In the genomic region with DNA sequence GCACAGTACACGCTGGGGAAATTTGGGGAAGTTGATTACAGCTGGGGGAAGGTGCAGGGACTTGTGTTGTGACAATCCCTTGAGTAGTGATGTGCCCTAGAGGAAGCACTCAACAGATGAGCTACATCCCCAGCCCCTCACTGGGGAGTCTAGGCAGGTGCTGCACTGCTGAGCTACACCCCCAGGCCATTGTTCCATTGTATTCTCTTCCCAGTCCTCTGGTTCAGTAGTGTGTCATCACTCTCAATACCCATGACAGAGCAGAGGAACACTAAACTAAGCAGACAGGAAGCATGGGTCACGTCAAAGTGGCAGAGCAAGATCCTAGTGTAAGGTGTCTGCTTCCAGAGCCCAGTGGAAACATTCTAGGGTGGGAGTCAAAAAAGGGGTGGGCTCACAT, we compare ENCODE assay signal across 23 mouse cellular contexts. TPM values are rescaled to one million over a fixed set of nuclear protein-coding genes. Genes with fewer than 3 reads are reported as not detected.
DNase-seq lines count a peak whose midpoint lies in the region; ATAC-seq and TF ChIP-seq lines count a peak whose summit lies in the region.
"Had no signal": no experiment of that assay in that cellular context is flagged by ENCODE, and none has a peak within 500 bp of the region (broad histone marks: within the 10 kb centered on the region; RNA-seq: fewer than 3 reads in every experiment).

No protein-coding gene starts in this region.

- no peak overlapping the region for H3K27ac ChIP-seq in embryonic facial prominence, embryonic 15.5 days (replicated peaks)
- H3K27ac ChIP-seq: forebrain, embryonic 12.5 days; hindbrain, embryonic 15.5 days; macrophage; neural tube, embryonic 15.5 days had no signal

- H3K27me3 ChIP-seq in G1E (ENCODE audit: insufficient read depth, low read length): 0 out of 2 replicates have a peak, but pooled peaks cover 2% of the 10 kb centered on the region
- no peaks in the 10 kb centered on the region for H3K27me3 ChIP-seq in embryonic facial prominence, embryonic 15.5 days
- H3K27me3 ChIP-seq in splenic B cell, adult 2 months (ENCODE audit: control insufficient read depth, insufficient read depth, low read length, poor library complexity, severe bottlenecking): no peaks in the 10 kb centered on the region
- H3K27me3 ChIP-seq: hindbrain, embryonic 15.5 days; neural tube, embryonic 15.5 days; Patski had no signal

- TF ChIP-seq CTCF in G1E (IDR thresholded peaks at IDR 0.05; ENCODE audit: low read depth, low read length): no peak

- DNase-seq in retina, postnatal 1 day: peak; percentile 61
- DNase-seq in retina, embryonic 14.5 days (ENCODE audit: low spot score): no peak
- DNase-seq in G1E (ENCODE audit: low spot score) (no peak), MN1 (ENCODE audit: low spot score) (no peak)
- peak; percentile 17 for DNase-seq in splenic B cell, adult 2 months (ENCODE audit: low read depth, low spot score)
- no peak for DNase-seq in cerebellum, postnatal 36 days
- DNase-seq: adrenal gland, postnatal 36 days; cerebellum, adult 9-10 months; gastrocnemius, postnatal 36 days; heart, postnatal 4 days; kidney, adult 8-10 months; kidney, postnatal 10 days; liver, postnatal 0 days; thymus, postnatal 25 days had no signal

- ATAC-seq in G1E (ENCODE audit: extremely low read depth, insufficient number of reproducible peaks, low FRiP score, poor library complexity, severe bottlenecking): peak; percentile 17; the same call in 1 of the 2 replicates
- 0 out of 2 replicates have a peak, but pooled peaks have one; percentile 35 for ATAC-seq in embryonic facial prominence, embryonic 15.5 days (ENCODE audit: insufficient number of reproducible peaks, low FRiP score, low TSS enrichment, low read depth)
- ATAC-seq: liver, postnatal 0 days; lung, postnatal 0 days; Patski had no signal

- H3K4me1 ChIP-seq in G1E (ENCODE audit: insufficient read depth, low read depth, low read length): peaks cover 25% of the 10 kb centered on the region
- no peaks in the 10 kb centered on the region for H3K4me1 ChIP-seq in embryonic facial prominence, embryonic 15.5 days
- H3K4me1 ChIP-seq: forebrain, embryonic 12.5 days; hindbrain, embryonic 15.5 days; neural tube, embryonic 15.5 days had no signal

- H3K9me3 ChIP-seq in G1E (replicated peaks): no peaks in the 10 kb centered on the region
- no peaks in the 10 kb centered on the region for H3K9me3 ChIP-seq in embryonic facial prominence, embryonic 15.5 days (replicated peaks)
- H3K9me3 ChIP-seq: forebrain, embryonic 12.5 days; hindbrain, embryonic 15.5 days; neural tube, embryonic 15.5 days had no signal

- WGBS in embryonic facial prominence, embryonic 15.5 days: 33% methylated on average over 2 of the region's 2 CpGs

- no peak overlapping the region for H3K4me3 ChIP-seq in G1E (ENCODE audit: low read depth, low read length)
- H3K4me3 ChIP-seq in embryonic facial prominence, embryonic 15.5 days (replicated peaks): no peak overlapping the region
- H3K4me3 ChIP-seq: erythroblast, embryonic 14.5 days; forebrain, embryonic 12.5 days; hindbrain, embryonic 15.5 days; neural tube, embryonic 15.5 days had no signal

- no peak overlapping the region for H3K4me2 ChIP-seq in embryonic facial prominence, embryonic 15.5 days (replicated peaks)
- H3K4me2 ChIP-seq: forebrain, embryonic 12.5 days; hindbrain, embryonic 15.5 days; liver, embryonic 11.5 days; neural tube, embryonic 15.5 days had no signal

- peaks cover 17% of the 10 kb centered on the region for H3K36me3 ChIP-seq in G1E (replicated peaks)
- H3K36me3 ChIP-seq in embryonic facial prominence, embryonic 15.5 days: peaks cover 8% of the 10 kb centered on the region
- peaks cover 2% of the 10 kb centered on the region; the same call in 1 of the 2 replicates for H3K36me3 ChIP-seq in splenic B cell, adult 2 months (ENCODE audit: control insufficient read depth, insufficient read depth, low read length, poor library complexity, severe bottlenecking)

- H3K9ac ChIP-seq in embryonic facial prominence, embryonic 15.5 days: no peak overlapping the region
- H3K9ac ChIP-seq: forebrain, embryonic 12.5 days; hindbrain, embryonic 15.5 days; liver, postnatal 0 days; neural tube, embryonic 15.5 days had no signal

RNA-seq across cellular contexts. Expression of gene Ccne1, which starts 14.2 kb away (rescaled TPM):
- total RNA-seq in G1E (2014; fragmentation: Nextera tagmentation): 24.9 and 26.6 TPM in 2 replicates
- 50.9 and 53.0 TPM in 2 replicates for total RNA-seq in G1E (2017)
- 15.9 and 28.4 TPM in 2 replicates for polyA plus RNA-seq in G1E (2012)
- polyA plus RNA-seq in embryonic facial prominence, embryonic 15.5 days (2015; fragmentation: Nextera tagmentation; extraction: Ambion mirVana): 59.9 and 62.3 TPM in 2 replicates

Comparison
In these comparisons a context has a peak if more than half of its experiments do, and no peak if none do; other contexts are left out.
1. DNase-seq: peak in retina, postnatal 1 day (single experiment) and splenic B cell, adult 2 months (single experiment); none in retina, embryonic 14.5 days (single experiment), G1E (single experiment), MN1 (single experiment) and cerebellum, postnatal 36 days (0 of 2).